Mouse (Mus musculus): ENCODE measurements at regions not wholly inside any gene's neighbourhood (a gene's known extent, or its start where the extent isn't known, plus 50 kb on each side); places are given as distances from the start of the nearest gene placed in this dataset.

DNA sequence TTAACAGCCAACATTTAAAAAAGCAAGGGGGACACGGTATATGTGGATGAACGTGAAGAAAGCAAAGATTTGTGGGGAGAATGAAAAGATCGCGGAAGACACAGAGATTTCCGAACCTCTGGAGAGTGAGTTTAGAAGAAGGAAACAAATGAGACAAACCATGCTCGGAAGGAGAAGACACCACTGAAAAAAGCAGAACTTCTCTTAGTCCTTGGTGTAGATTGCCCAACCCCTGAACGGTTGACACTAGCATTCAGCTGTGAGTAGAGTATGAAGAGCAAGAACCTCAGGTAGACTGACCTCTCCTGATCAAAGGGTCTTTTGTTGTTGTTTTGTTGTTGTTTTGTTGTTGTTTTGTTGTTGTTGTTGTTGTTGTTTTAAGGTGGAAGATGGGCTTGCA, 75.8 kb upstream of the Hsd17b12 start:
- TF ChIP-seq CTCF (IDR thresholded peaks at IDR 0.05; ENCODE audit: borderline replicate concordance, insufficient read depth, low read depth, low read length) (no peak), POLR2A (IDR thresholded peaks at IDR 0.05; ENCODE audit: borderline replicate concordance, insufficient read depth, low read length) (no peak)
